Mouse (Mus musculus) intestine, embryonic 14.5 days (tissue): Measurements from ENCODE around the gene Creb3l4. TPM values are rescaled to one million over a fixed set of nuclear protein-coding genes. Genes with fewer than 3 reads are reported as not detected.
"Not testable (repeated sequence)": the region's sequence is repeated elsewhere in the genome, so short reads cannot be mapped to it uniquely, and the experiment has no call there.

Source experiments
- ATAC-seq: fragments of 200-750 bp; cut with Nextera tagmentation; replicated peaks from 2 replicates; pipeline ENCODE4 v1.8.0; 2017; ENCODE audit warnings: low read depth, moderate number of reproducible peaks, moderate TSS enrichment, moderate library complexity; ENCODE audit not compliant: low FRiP score, low TSS enrichment
- DNase-seq: peaks from one replicate; pipeline ENCODE4 v3.0.0-alpha.2; 2018; ENCODE audit warnings: low spot score
- H3K27ac ChIP-seq: fragments of 300-500 bp; sonication (generic); 2 replicates; pipeline ENCODE4 v1.5.1; 2014; ENCODE audit warnings: low read depth, mild to moderate bottlenecking, control low read depth
- H3K27me3 ChIP-seq: fragments of 300-500 bp; sonication (generic); replicated peaks from 2 replicates; pipeline ENCODE4 v1.6.1; 2014; ENCODE audit warnings: low read length, control low read depth; ENCODE audit not compliant: control insufficient read depth, insufficient read depth
- H3K36me3 ChIP-seq: fragments of 300-500 bp; sonication (generic); 2 replicates; pipeline ENCODE4 v1.6.1; 2014; ENCODE audit warnings: low read length, control low read depth; ENCODE audit not compliant: control insufficient read depth, insufficient read depth
- H3K4me1 ChIP-seq: fragments of 300-500 bp; sonication (generic); replicated peaks from 2 replicates; pipeline ENCODE4 v1.6.1; 2014; ENCODE audit warnings: low read length, control low read depth, mixed read lengths; ENCODE audit not compliant: control insufficient read depth, insufficient read depth
- H3K4me2 ChIP-seq: fragments of 300-500 bp; sonication (generic); 2 replicates; pipeline ENCODE4 v1.6.1; 2014; ENCODE audit warnings: low read length
- H3K4me3 ChIP-seq: fragments of 300-500 bp; sonication (generic); 2 replicates; pipeline ENCODE4 v1.5.1; 2014; ENCODE audit warnings: low read depth, low read length, control low read depth, mixed read lengths
- H3K9ac ChIP-seq: fragments of 300-500 bp; sonication (generic); 2 replicates; pipeline ENCODE4 v1.6.1; 2014; ENCODE audit warnings: mild to moderate bottlenecking, low read length
- H3K9me3 ChIP-seq: fragments of 300-500 bp; sonication (generic); 2 replicates; pipeline ENCODE4 v1.6.1; 2016; ENCODE audit warnings: low read length, control low read depth; ENCODE audit not compliant: control insufficient read depth
- WGBS: fragments of 180-500 bp; shearing (Covaris S2); extraction: QIAGEN DNeasy Blood & Tissue Kit; methylation state at CpG from one replicate; pipeline ENCODE4 v1.1.7; 2014; 5-methylcytosine and 5-hydroxymethylcytosine counted together
- polyA plus RNA-seq: library from polyadenylated mRNA; unstranded; fragments of >200 nt; fragmentation: Nextera tagmentation; extraction: Ambion mirVana; gene quantifications from 2 replicates; pipeline ENCODE4 v1.2.1, GENCODE M21; 2014

The Creb3l4 gene
- polyA plus RNA-seq: 5.8 and 6.9 TPM in 2 replicates

DNA sequence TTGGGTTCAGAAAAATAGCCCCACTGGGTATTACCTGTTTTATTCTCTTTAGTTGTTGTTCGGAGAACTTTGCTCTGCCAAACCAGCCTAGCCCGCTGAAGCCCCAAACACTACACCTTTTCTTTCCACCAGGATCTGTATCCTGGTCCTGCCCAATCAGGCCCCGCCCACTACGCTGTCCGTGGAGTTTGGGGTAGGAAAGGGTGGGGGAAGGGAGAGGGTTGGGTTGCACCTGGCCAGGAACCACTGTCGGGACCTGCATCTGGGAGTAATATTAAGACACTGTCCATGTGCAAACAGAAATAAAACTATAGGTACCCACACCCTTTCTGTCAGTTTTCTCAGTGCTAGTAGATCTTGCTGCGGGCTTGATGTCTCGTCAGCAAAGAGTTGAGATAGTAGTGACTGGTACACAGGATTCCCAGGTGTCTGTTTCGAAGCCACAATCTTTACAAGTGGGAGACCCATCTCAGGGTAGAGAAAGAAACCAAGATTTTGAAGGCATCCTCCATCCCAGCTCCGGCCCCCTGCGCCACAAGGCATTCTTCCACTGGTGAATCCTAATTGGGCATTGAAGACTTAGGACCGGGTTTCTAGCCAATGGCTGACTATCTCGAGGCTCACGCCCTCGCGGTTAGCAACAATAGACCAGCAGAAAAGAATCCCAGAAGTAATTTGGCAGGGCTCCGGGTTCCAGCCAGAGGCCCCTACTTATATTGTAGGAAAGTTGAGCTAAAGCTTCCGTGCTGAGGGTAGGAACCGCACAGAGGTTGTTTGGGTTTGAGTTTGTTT, at the start of gene Creb3l4:
Creb3l4 (minus strand) TSS at position 529 of the 792 bp plus-strand sequence.
- ATAC-seq: peak; percentile 48
- Histone ChIP-seq H3K4me2 (peak within 1 kb of the TSS; percentile 68), H3K4me1 (peaks cover 12% of the 10 kb centered on the region), H3K9ac (peak within 1 kb of the TSS; percentile 35), H3K4me3 (peak within 1 kb of the TSS; percentile 37), H3K27me3 (no peaks in the 10 kb centered on the region), H3K27ac (peak within 1 kb of the TSS; percentile 12), H3K9me3 (no peaks in the 10 kb centered on the region), H3K36me3 (no peaks in the 10 kb centered on the region)
- peak; percentile 73 for DNase-seq
- 4% methylated on average over 19 of the region's 19 CpGs for WGBS

GRCm38 (mm10) chr3:90292345-90293275, 49.3 kb upstream of the Creb3l4 start, which contains the start of gene Gatad2b:
Gene Gatad2b, plus strand, starts transcription at chr3:90293178.
- Histone ChIP-seq H3K36me3 (no peaks in the 10 kb centered on the region), H3K9ac (peak within 1 kb of the TSS; percentile 77), H3K4me3 (peak within 1 kb of the TSS; percentile 74), H3K9me3 (no peaks in the 10 kb centered on the region), H3K4me1 (peaks cover 13% of the 10 kb centered on the region; the same call in 1 of the 2 replicates), H3K27ac (peak within 1 kb of the TSS; percentile 96), H3K27me3 (no peaks in the 10 kb centered on the region), H3K4me2 (peak within 1 kb of the TSS; percentile 91)
- DNase-seq (peak; percentile 100), ATAC-seq (peak; percentile 99)
- under 1% methylated on average over 45 of the region's 47 CpGs for WGBS

DNA sequence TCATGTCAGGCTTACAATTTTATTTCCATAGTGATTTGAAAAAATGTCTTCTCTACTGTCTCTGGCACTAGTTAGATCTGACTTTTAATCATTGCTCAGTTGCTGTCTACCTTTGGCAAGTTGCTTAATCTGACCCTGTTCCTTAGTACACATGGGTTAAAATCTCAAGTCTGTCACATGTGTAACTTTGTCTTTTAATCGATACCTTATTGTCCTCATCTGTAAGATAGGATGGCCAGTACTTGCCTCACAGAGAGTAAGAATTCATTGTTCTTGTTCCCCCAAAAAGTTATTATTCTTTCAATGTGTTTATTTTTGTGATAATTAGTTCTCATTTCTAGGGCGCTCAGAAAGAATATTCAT, 48.7 kb upstream of the Creb3l4 start:
- peaks cover 10% of the 10 kb centered on the region; the same call in 1 of the 2 replicates for H3K4me1 ChIP-seq
- WGBS: 36% methylated on average over 2 of the region's 2 CpGs
- peak overlapping the region; percentile 77 for H3K9ac ChIP-seq

GRCm38 (mm10) chr3:90290602-90291001, 47.3 kb upstream of the Creb3l4 start:
- 88% methylated on average over 1 of the region's 1 CpGs for WGBS
- DNase-seq (no peak), ATAC-seq (no peak)
- H3K4me2 ChIP-seq: no peak overlapping the region
- H3K27ac ChIP-seq: no peak overlapping the region
- no peaks in the 10 kb centered on the region for H3K36me3 ChIP-seq
- peaks cover 8% of the 10 kb centered on the region; the same call in 1 of the 2 replicates for H3K4me1 ChIP-seq
- H3K27me3 ChIP-seq: no peaks in the 10 kb centered on the region
- no peak overlapping the region for H3K9ac ChIP-seq
- H3K4me3 ChIP-seq: no peak overlapping the region
- H3K9me3 ChIP-seq: no peaks in the 10 kb centered on the region

More for the DNA sequence above, 48.7 kb upstream of the Creb3l4 start:
- Histone ChIP-seq H3K36me3 (no peaks in the 10 kb centered on the region), H3K4me3 (peak overlapping the region; percentile 74), H3K9me3 (no peaks in the 10 kb centered on the region), H3K4me2 (peak overlapping the region; percentile 66), H3K27ac (peak overlapping the region; percentile 96), H3K27me3 (no peaks in the 10 kb centered on the region)
- ATAC-seq (no peak), DNase-seq (no peak)

- H3K9me3 ChIP-seq, H3K9ac ChIP-seq, H3K27me3 ChIP-seq, ATAC-seq, H3K4me2 ChIP-seq, H3K27ac ChIP-seq, H3K4me1 ChIP-seq, H3K36me3 ChIP-seq, H3K4me3 ChIP-seq, DNase-seq: not testable (repeated sequence)
- 61% methylated on average over 2 of the region's 3 CpGs for WGBS
These were observed 46.1 kb upstream of the Creb3l4 start for GRCm38 (mm10) chr3:90289403-90289802.

DNA sequence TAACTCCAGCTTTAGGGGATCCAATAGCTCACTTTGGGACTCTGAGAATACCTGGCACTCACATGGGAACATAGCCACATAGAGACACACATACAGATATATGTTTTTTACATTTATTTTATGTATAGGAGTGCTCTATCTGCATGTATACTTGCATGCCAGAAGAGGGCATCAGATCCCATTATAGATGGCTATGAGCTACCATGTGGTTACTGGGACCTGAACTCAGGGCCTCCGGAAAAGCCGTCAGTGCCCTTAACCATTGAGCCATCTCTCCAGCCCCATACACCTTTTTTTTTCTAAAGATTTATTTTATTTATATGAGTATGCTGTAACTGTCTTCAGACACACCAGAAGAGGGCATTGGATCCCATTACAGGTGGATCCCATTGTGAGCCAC, 40.8 kb upstream of the Creb3l4 start:
- H3K9me3 ChIP-seq: no peaks in the 10 kb centered on the region
- no peak overlapping the region for H3K4me2 ChIP-seq
- no peak overlapping the region for H3K4me3 ChIP-seq
- peaks cover 19% of the 10 kb centered on the region for H3K36me3 ChIP-seq
- DNase-seq (no peak), ATAC-seq (no peak)
- no peaks in the 10 kb centered on the region for H3K27me3 ChIP-seq
- no peaks in the 10 kb centered on the region for H3K4me1 ChIP-seq
- 94% methylated on average over 2 of the region's 2 CpGs for WGBS
- no peak overlapping the region for H3K9ac ChIP-seq
- no peak overlapping the region for H3K27ac ChIP-seq

- 86% methylated on average over 9 of the region's 9 CpGs for WGBS
- no peak for ATAC-seq
These were observed 37.4 kb upstream of the Creb3l4 start for GRCm38 (mm10) chr3:90280708-90281107.

DNA sequence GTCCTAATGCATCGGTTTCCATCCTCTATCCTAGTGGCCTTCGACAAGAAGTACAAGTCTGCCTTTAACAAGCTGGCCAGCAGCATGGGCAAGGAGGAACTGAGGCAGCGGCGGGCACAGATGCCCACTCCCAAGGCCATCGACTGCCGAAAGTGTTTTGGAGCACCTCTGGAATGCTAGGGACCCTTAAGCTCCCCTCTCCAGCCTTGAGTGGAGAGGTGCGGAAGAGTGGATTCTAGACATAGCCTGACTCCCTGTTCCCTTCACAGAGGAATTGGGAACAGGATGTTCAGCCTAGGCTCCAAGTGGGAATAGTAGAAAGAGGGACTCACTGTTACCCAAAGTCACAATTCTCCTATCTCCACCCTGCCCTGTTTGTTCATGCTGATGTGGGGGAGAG, 36.4 kb upstream of the Creb3l4 start:
- H3K4me3 ChIP-seq: no peak overlapping the region
- peaks cover 46% of the 10 kb centered on the region for H3K36me3 ChIP-seq
- no peaks in the 10 kb centered on the region for H3K27me3 ChIP-seq
- ATAC-seq: no peak
- no peak overlapping the region for H3K27ac ChIP-seq
- H3K4me2 ChIP-seq: no peak overlapping the region
- WGBS: 93% methylated on average over 7 of the region's 7 CpGs
- H3K9ac ChIP-seq: no peak overlapping the region
- no peak for DNase-seq
- H3K4me1 ChIP-seq: no peaks in the 10 kb centered on the region
- H3K9me3 ChIP-seq: no peaks in the 10 kb centered on the region

More at GRCm38 (mm10) chr3:90280708-90281107, 37.4 kb upstream of the Creb3l4 start:
- no peak overlapping the region for H3K4me3 ChIP-seq
- no peak overlapping the region for H3K27ac ChIP-seq
- no peak overlapping the region for H3K4me2 ChIP-seq
- H3K4me1 ChIP-seq: no peaks in the 10 kb centered on the region
- H3K9ac ChIP-seq: no peak overlapping the region
- H3K36me3 ChIP-seq: peaks cover 40% of the 10 kb centered on the region
- no peak for DNase-seq
- no peaks in the 10 kb centered on the region for H3K9me3 ChIP-seq
- no peaks in the 10 kb centered on the region for H3K27me3 ChIP-seq
